ENCODE assay signal across 8 mouse cellular contexts in genomic region chr12:49391305-49392040, GRCm38 (mm10). TPM values are rescaled to one million over a fixed set of nuclear protein-coding genes. Genes with fewer than 3 reads are reported as not detected.
A peak's percentile ranks its signal among the peaks of the same experiment; 100 is the strongest.
DNase-seq lines count a peak whose midpoint lies in the region; ATAC-seq lines count a peak whose summit lies in the region.

No protein-coding gene starts in this region.

- under 1% methylated on average over 42 of the region's 42 CpGs for WGBS in hindbrain, embryonic 10.5 days
- WGBS in midbrain, embryonic 14.5 days, result under 1% methylated on average over 42 of the region's 42 CpGs

- H3K36me3 ChIP-seq in hindbrain, embryonic 10.5 days, result no peaks in the 10 kb centered on the region
- H3K36me3 ChIP-seq in midbrain, embryonic 14.5 days (ENCODE audit: control insufficient read depth, insufficient read depth, low read length), result no peaks in the 10 kb centered on the region

- H3K27ac ChIP-seq in hindbrain, embryonic 10.5 days, result peak overlapping the region; percentile 63
- H3K27ac ChIP-seq in midbrain, embryonic 14.5 days (replicated peaks; ENCODE audit: low read depth, low read length), result no peak overlapping the region

- ATAC-seq in midbrain, embryonic 14.5 days (ENCODE audit: low FRiP score, low TSS enrichment), result peak; percentile 93
- ATAC-seq in erythroid progenitor cell, adult 5-6 weeks (replicated peaks; ENCODE audit: low FRiP score, poor library complexity, severe bottlenecking), result no peak

- peak overlapping the region; percentile 41 for H3K4me3 ChIP-seq in hindbrain, embryonic 10.5 days
- 0 out of 2 replicates have a peak overlapping the region, but pooled peaks have one; percentile 22 for H3K4me3 ChIP-seq in midbrain, embryonic 14.5 days (replicated peaks; ENCODE audit: low read depth, low read length)

- H3K9ac ChIP-seq in midbrain, embryonic 14.5 days (replicated peaks; ENCODE audit: low read length), result no peak overlapping the region

- peak overlapping the region; percentile 42 for H3K4me2 ChIP-seq in midbrain, embryonic 14.5 days (ENCODE audit: low read length)

- H3K9me3 ChIP-seq in hindbrain, embryonic 10.5 days, result no peaks in the 10 kb centered on the region
- no peaks in the 10 kb centered on the region for H3K9me3 ChIP-seq in midbrain, embryonic 14.5 days (ENCODE audit: control insufficient read depth, low read length)

- H3K27me3 ChIP-seq in hindbrain, embryonic 10.5 days (ENCODE audit: insufficient read depth, poor library complexity, severe bottlenecking), result peaks cover 99% of the 10 kb centered on the region
- peaks cover 71% of the 10 kb centered on the region for H3K27me3 ChIP-seq in midbrain, embryonic 14.5 days (ENCODE audit: control insufficient read depth, insufficient read depth, low read length)

- peaks cover 6% of the 10 kb centered on the region; the same call in 1 of the 2 replicates for H3K4me1 ChIP-seq in hindbrain, embryonic 10.5 days (replicated peaks)
- no peaks in the 10 kb centered on the region for H3K4me1 ChIP-seq in midbrain, embryonic 14.5 days (ENCODE audit: control insufficient read depth, insufficient read depth, low read length)

- DNase-seq in left cerebral cortex, adult 18-20 months (ENCODE audit: low spot score in 2 of 2), result peak; percentile 66 to 73
- no peak for DNase-seq in left cerebral cortex, adult 11 months (ENCODE audit: low spot score)
- peak; percentile 85 for DNase-seq in embryo, embryonic 9.5 days (ENCODE audit: extremely low spot score)
- peak; percentile 88 for DNase-seq in hindbrain, embryonic 10.5 days (ENCODE audit: low spot score)
- DNase-seq in layer of hippocampus, adult 9-11 months, result peak; percentile 63
- peak; percentile 90 for DNase-seq in midbrain, embryonic 14.5 days
- DNase-seq in lung, postnatal 14 days, result no peak

RNA-seq across cellular contexts. Expression of gene Gm43517, which starts 6.5 kb away (rescaled TPM):
- total RNA-seq in left cerebral cortex, adult 18-20 months (2021), result 1 to 10 TPM; 6.3 to 6.9 TPM
- polyA plus RNA-seq in hindbrain, embryonic 10.5 days (2016; fragmentation: Nextera tagmentation; extraction: Ambion mirVana), result not detected in 2 replicates
- not detected in 2 replicates for polyA plus RNA-seq in midbrain, embryonic 14.5 days (2014; fragmentation: Nextera tagmentation; extraction: Ambion mirVana)
- total RNA-seq in erythroid progenitor cell, adult 5-6 weeks (2015; ENCODE audit: low replicate concordance), result not detected in 2 replicates
- total RNA-seq in erythroid progenitor cell, adult 5-6 weeks (2017; ENCODE audit: low replicate concordance), result not detected in 2 replicates

RNA-seq across cellular contexts. Expression of gene Foxg1, which starts 9.0 kb away (rescaled TPM):
- 100 to 1,000 TPM in 1 of 2 experiments, 10 to 100 TPM in 1; 97.5 to 110 TPM for total RNA-seq in left cerebral cortex, adult 18-20 months (2021)
- polyA plus RNA-seq in hindbrain, embryonic 10.5 days (2016; fragmentation: Nextera tagmentation; extraction: Ambion mirVana), result 0.81 and 1.9 TPM in 2 replicates
- polyA plus RNA-seq in midbrain, embryonic 14.5 days (2014; fragmentation: Nextera tagmentation; extraction: Ambion mirVana), result 0.16 and 0.28 TPM in 2 replicates
- not detected in 2 replicates for total RNA-seq in erythroid progenitor cell, adult 5-6 weeks (2015; ENCODE audit: low replicate concordance)
- not detected in 2 replicates for total RNA-seq in erythroid progenitor cell, adult 5-6 weeks (2017; ENCODE audit: low replicate concordance)

Comparison
In these comparisons a context has a peak if more than half of its experiments do, and no peak if none do; other contexts are left out.
1. DNase-seq: peak in left cerebral cortex, adult 18-20 months (2 of 2), embryo, embryonic 9.5 days (single experiment), hindbrain, embryonic 10.5 days (single experiment), layer of hippocampus, adult 9-11 months (single experiment) and midbrain, embryonic 14.5 days (single experiment); none in left cerebral cortex, adult 11 months (single experiment) and lung, postnatal 14 days (single experiment).
2. RNA of gene Gm43517, which starts 6.5 kb away (total RNA-seq): 6.3 to 6.9 TPM in left cerebral cortex, adult 18-20 months; not detected in erythroid progenitor cell, adult 5-6 weeks; every median in the first group is over 4 times any median in the second.
3. RNA of gene Foxg1, which starts 9.0 kb away (total RNA-seq): 97.5 to 110 TPM in left cerebral cortex, adult 18-20 months; not detected in erythroid progenitor cell, adult 5-6 weeks; every median in the first group is over 10 times any median in the second.